Mouse (Mus musculus) layer of hippocampus, adult 9-11 months (tissue): Measurements from ENCODE around the gene Akr1b10.
"Not testable (repeated sequence)": the region's sequence is repeated elsewhere in the genome, so short reads cannot be mapped to it uniquely, and the experiment has no call there.

Experiments used
- DNase-seq: peaks from one replicate; pipeline ENCODE4 v3.0.0; 2022

The Akr1b10 gene

GRCm38 (mm10) chr6:34373841-34374240, 10.2 kb upstream of the Akr1b10 start:
- DNase-seq = no peak

DNA sequence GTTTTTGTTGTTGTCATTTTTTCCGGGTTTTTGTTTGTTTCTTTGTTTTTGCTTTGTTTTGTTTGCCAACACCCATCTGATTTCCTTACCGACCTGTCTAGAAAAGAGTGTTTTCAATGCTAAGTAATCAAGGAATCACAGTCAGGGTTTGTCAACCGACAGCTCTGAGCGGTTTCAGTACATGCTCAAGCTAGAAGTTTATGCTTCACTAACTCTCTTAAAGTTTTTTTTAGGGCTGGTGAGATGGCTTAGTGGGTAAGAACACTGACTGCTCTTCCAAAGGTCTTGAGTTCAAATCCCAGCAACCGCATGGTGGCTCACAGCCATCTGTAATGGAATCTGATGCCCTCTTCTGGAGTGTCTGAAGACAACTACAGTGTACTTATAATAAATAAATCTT, 8.1 kb upstream of the Akr1b10 start:
- DNase-seq = not testable (repeated sequence)

GRCm38 (mm10) chr6:34383401-34383800, 617 bp upstream of the Akr1b10 start:
- DNase-seq = no peak

GRCm38 (mm10) chr6:34384701-34385370, 818 bp downstream of the Akr1b10 start:
- DNase-seq = no peak

DNA sequence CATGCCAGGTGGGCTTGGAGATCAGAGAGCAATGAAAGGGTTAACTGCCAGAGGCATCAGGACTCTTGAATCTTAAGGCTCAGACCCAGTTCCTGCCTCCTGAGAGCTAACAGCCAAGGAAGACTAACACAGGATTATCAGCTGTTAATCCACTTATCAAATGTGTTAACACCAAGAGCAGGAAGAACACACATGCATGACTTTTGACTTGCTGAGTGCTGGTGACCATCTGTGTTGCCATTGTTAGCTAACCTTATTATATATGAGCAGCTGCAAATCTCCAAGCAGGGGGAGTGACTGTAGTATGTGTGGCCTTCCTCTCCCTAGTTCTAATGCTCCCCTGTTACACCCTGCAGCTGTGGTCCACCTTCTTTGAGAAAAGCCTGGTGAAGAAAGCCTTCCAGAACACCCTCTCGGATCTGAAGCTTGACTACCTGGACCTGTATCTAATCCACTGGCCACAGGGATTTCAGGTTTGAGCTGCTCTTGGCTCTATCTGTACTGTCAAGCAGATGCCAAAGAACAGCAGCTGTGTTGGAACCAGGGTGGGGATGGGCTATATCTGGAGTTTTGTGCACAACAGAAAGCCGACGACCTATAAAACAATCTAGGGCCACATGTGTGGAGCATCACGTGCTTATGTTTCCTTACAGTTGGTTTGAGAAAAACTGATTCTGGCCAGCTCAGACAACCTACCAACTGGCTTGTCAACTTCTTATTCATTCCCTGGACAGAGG, 4.6 kb downstream of the Akr1b10 start:
- no peak for DNase-seq

DNA sequence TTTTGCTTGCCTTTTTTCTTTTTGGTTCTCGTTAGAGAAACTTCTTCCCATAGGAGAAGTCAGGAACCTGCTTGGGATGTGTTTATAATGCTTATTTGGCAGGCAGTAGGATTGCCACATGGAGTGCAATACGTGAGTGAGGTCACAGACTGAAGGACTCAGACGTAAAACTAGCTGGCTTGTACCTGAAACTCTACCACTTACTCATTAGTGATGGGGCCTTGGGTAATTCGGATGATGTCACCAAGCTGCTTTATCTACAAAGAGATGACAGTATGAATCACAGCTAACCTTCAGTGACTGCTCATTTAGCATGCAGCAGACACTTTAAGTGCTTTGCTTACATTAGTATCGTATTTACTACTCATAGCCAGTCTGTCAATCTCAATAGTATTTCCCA, 11.9 kb downstream of the Akr1b10 start:
- DNase-seq = no peak

DNA sequence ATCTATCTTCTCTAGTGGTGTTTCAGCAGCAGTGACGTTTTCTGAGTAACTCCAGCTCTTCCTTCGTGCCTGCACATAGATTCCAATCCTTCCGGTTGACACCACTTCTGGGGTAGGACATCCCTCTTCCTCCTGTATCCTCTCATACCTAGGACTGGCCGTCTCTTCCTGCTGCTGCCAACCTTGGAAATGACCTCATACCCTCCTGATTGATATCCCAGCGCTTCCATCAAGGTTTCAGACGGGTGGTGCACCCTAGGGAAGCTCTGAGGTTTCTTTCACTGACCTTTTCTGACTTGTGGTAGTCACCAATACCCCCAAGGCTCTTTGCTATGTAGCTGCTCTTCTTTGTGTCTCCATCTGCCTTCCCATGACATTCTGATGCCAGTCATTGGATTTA, 14.4 kb downstream of the Akr1b10 start:
- DNase-seq = no peak

DNA sequence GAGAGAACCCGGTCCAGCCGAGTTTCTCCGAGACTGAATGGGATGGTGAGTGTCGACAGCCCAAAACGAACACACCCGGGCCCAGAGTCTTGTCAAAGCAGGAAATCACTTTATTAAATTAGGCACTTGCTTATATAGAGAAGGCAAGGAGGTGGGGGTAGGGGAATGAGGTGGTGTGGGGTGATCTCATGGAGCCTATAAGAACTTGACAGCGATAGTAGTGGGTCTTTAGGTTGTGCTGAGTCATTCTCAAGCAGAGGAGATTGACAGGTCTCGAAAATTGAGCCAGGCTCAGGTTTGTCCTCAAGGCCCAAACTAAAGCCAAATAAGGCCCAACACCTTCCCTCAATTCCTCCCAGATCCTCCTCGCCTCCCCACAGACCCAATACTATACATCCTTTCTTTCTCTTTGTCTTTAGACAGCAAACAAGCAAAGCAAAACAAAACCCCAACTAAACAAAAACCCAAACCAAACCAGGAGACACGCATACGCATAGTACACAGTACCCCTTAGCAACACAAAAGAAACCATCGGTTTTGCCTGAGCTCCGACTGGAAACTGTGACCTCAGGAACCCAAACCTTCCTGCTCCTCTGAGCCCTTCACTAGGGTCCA, 15.7 kb downstream of the Akr1b10 start:
- DNase-seq = no peak

DNA sequence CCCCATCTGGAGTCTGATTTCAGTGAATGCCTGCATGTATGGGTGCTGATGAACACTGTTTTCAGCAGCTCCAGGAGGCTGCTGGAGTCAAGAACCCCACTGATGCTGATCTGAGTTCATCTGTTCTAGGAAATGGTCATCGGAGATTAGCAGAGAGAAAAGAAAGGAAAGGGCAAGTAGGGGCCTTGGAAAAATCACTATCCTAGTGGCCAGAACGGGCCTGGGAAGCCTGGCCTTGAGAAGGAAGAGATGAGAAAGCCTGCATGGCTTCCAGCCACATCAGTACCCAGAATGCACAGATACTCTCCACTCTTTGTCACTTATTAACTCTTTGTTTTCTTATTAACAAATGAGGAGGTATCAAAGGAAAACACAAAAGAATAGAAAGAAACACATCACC, 16.7 kb downstream of the Akr1b10 start:
- DNase-seq = no peak

- DNase-seq = no peak
Measured at GRCm38 (mm10) chr6:34406746-34407145, 22.7 kb downstream of the Akr1b10 start.

DNA sequence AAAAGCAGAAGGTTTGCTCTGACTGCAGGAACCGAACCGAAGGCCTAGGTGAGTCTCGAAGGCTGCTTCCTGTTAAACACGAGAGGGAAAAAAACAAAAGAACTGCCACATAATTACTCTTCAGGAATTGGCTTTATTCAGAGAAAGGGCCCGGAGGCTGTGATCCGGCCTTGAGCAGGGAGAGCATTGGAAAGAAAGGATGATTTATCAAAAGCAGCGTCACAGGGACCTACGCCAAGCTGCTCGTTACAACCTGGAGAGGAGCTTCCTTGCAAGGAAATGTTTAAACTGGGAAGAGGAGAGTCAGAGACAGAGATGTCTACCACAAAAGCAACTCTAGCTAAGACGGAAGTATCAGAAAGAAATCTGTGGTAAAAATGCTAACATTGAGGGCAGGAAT, 23.4 kb downstream of the Akr1b10 start:
- DNase-seq = no peak

DNA sequence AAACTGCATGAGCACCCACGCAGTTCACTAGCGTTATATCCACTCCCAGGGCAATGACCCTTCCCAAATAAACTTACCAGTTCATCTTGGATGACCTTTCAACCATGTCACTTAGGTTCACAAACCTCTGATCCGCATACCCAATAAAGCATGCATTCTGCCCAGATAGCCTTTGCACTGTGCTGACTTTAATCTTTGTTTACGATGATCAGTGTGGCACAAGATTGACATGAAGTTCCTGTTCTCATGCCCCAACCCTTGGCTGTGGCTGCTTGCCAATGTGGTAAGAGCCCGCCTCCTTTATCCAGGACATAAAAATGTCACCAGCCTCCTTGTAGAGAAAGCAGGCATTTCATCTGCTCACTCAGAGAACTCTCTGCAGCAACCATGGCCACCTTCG, 28.0 kb downstream of the Akr1b10 start, which contains the start of gene Akr1b7:
TSS of gene Akr1b7 (plus strand) at position 312 of the 400 bp plus-strand sequence.
- DNase-seq = no peak

GRCm38 (mm10) chr6:34412688-34413087, 28.7 kb downstream of the Akr1b10 start:
- DNase-seq = no peak

DNA sequence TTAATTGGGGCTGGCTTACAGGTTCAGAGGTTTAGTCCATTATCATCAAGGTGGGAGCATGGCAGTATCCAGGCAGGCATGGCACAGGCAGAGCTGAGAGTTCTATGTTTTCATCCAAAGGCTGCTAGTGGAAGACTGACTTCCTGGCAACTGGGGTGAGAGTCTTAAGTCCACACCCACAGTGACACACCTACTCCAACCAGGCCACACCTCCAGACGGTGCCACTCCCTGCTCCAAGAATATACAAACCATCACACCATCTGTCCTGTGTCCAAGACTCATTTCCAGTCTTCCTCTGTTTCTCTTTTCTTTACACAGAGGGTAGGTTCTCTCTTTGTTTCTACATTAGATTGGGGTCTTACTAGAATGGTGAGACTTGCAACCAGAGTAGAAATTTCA, 29.4 kb downstream of the Akr1b10 start:
- not testable (repeated sequence) for DNase-seq

- DNase-seq = no peak
Measured at GRCm38 (mm10) chr6:34416521-34416920, 32.5 kb downstream of the Akr1b10 start.

DNA sequence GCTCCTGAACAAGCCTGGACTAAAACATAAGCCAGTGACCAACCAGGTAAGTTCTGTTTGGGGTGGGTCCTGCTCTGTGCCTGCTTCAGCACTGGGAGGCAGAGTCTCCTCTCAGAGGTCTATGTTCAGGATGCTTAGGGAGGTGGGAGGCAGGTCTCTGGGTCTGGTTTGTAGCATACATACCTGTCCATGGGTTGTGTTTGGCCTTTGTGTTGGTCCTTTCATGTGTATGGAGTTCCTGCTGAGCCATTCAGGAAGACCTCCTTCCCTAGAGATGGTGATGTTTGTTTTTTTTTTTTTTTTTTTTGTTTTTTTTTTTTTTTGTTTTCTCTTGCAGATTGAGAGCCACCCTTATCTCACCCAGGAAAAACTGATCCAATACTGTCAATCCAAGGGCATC, 35.1 kb downstream of the Akr1b10 start:
- no peak for DNase-seq

- DNase-seq = no peak
Measured at GRCm38 (mm10) chr6:34439006-34439405, 55.0 kb downstream of the Akr1b10 start.

DNA sequence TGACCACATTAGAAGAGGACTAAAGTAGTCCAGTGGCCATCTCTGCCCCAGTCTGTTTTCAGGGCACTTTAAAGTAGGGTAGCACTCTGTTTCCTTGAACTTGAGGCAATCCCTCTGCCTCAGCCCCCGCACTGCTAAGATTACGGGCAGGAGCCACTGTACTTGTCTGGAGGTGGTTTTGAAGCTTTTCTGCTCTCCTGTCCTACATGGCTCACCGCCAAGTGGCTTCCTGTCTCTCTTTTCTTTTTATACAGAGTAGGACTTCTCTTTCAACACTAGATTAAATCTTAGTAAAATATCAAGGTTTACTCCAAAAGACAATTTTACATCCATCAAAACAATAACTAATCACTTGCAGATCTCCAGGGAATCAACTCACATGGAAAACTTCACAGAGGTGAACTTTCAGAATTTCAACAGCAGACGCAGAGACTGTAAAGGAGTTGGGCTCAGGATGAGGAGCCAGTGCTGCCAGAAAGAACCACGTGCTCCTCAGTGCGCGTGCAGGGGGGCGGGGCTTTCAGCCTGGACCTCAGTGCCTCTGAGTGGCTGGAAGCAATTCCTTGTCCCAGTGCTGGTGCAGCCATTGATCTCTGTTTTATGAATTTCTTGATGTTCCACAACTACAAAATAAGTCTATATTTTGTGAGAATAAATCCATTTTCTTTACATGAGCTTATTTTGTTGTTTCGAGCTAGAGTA, 57.7 kb downstream of the Akr1b10 start:
- DNase-seq = no peak

GRCm38 (mm10) chr6:34443791-34444190, 59.8 kb downstream of the Akr1b10 start:
- DNase-seq = no peak
